Mouse (Mus musculus): ENCODE data around the gene Acvr1.

GRCm38 (mm10) chr2:58614851-58615250 is 47.9 kb upstream of the Acvr1 start:
- TF ChIP-seq EP300 (IDR thresholded peaks at IDR 0.05; ENCODE audit: low read depth) = no peak
- TF ChIP-seq CTCF (IDR thresholded peaks at IDR 0.05; ENCODE audit: low read depth) = no peak

All from heart, postnatal 0 days (tissue).